Mouse (Mus musculus) neural tube, embryonic 13.5 days (tissue): ENCODE measurements at regions not wholly inside any gene's neighbourhood (a gene's known extent, or its start where the extent isn't known, plus 50 kb on each side); places are given as distances from the start of the nearest gene placed in this dataset.

Experiments
- ATAC-seq: fragments of 200-750 bp; cut with Nextera tagmentation; 2 replicates; pipeline ENCODE4 v1.8.0; 2017; ENCODE audit warnings: low read depth, mild to moderate bottlenecking, moderate TSS enrichment, moderate library complexity
- H3K27ac ChIP-seq: fragments of 300-500 bp; sonication (generic); replicated peaks from 2 replicates; pipeline ENCODE4 v1.5.1; 2015; ENCODE audit warnings: moderate library complexity, mild to moderate bottlenecking, inconsistent platforms
- H3K27me3 ChIP-seq: fragments of 300-500 bp; sonication (generic); 2 replicates; pipeline ENCODE4 v1.6.1; 2015; ENCODE audit warnings: mild to moderate bottlenecking, inconsistent platforms
- H3K36me3 ChIP-seq: fragments of 300-500 bp; sonication (generic); 2 replicates; pipeline ENCODE4 v1.6.1; 2015; ENCODE audit warnings: mild to moderate bottlenecking, inconsistent platforms
- H3K4me1 ChIP-seq: fragments of 300-500 bp; sonication (generic); replicated peaks from 2 replicates; pipeline ENCODE4 v1.6.1; 2015; ENCODE audit warnings: inconsistent platforms
- H3K4me2 ChIP-seq: fragments of 300-500 bp; sonication (generic); 2 replicates; pipeline ENCODE4 v1.6.1; 2015; ENCODE audit warnings: inconsistent platforms, mild to moderate bottlenecking, moderate library complexity
- H3K4me3 ChIP-seq: fragments of 300-500 bp; sonication (generic); 2 replicates; pipeline ENCODE4 v1.5.1; 2015; ENCODE audit warnings: mild to moderate bottlenecking, inconsistent platforms
- H3K9ac ChIP-seq: fragments of 300-500 bp; sonication (generic); 2 replicates; pipeline ENCODE4 v1.6.1; 2015; ENCODE audit warnings: moderate library complexity, mild to moderate bottlenecking, inconsistent platforms
- H3K9me3 ChIP-seq: fragments of 300-500 bp; sonication (generic); 2 replicates; pipeline ENCODE4 v1.6.1; 2016; ENCODE audit warnings: inconsistent platforms
- WGBS: fragments of 180-500 bp; shearing (Covaris S2); methylation state at CpG from one replicate; pipeline ENCODE4 v1.1.7; 2015; 5-methylcytosine and 5-hydroxymethylcytosine counted together

DNA sequence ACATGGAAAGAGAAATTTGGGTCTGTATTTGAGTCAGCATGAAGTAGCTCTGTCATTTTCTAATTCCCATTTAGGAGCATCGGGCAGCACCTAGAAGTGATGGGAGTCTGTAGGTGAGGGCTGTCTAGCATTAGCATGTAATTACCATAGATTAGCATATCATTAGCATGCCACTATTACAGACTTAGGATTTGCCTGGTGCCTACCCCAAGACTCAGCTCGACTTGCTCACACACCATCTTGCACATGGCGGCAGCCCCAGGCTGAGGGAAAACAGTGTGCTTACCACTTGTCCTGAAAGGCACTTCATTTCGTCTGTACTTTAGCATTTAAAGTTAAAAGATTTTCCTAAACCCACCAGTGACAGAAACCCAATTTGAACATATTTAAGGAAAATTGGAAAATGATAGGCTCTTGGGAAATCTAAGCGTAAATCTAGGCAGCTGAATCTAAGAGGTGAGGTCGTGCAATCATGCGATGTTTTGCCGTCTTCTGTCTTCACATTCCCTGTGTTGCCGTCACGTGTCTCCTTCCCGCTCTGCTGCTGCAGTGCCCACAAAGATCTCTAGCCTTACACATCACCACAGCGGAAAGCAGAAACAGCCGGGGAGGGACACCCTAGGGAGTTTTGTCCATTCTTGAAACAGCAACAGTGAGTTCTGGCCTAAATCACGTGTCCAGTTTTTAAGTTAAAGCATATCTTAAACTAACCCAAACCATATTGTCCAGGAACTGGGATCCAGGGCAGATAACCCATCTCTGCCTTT is 101.2 kb upstream of the Tsc22d1 start:
- 0 out of 2 replicates have a peak, but pooled peaks cover 4% of the 10 kb centered on the region for H3K9me3 ChIP-seq
- no peak overlapping the region for H3K9ac ChIP-seq
- H3K4me1 ChIP-seq = peaks cover 16% of the 10 kb centered on the region
- H3K27ac ChIP-seq = no peak overlapping the region
- H3K4me3 ChIP-seq = no peak overlapping the region
- H3K36me3 ChIP-seq = no peaks in the 10 kb centered on the region
- no peak overlapping the region for H3K4me2 ChIP-seq
- ATAC-seq = peak; percentile 82
- no peaks in the 10 kb centered on the region for H3K27me3 ChIP-seq
- 63% methylated on average over 14 of the region's 14 CpGs for WGBS

DNA sequence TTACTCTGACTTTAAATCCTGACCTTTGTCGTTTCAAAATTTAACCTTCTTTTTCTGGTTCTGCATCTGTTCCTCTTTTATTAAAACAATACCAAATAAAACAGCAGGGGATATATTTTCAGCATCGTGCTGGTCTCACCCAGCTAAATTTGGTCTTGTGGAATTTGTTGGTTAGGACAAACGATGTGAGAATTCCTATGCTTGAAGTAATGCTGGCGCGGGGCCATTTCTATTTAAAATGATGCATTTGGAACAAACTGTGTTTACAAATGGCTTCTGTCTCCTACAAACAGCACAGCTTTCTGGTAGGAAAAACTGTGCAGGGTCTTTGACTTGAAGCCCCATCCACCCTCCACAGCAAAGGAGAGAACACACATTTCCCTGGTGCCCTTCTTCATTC is 96.3 kb upstream of the Tsc22d1 start:
- H3K27me3 ChIP-seq = no peaks in the 10 kb centered on the region
- H3K9me3 ChIP-seq = 0 out of 2 replicates have a peak, but pooled peaks cover 4% of the 10 kb centered on the region
- WGBS = 76% methylated on average over 5 of the region's 5 CpGs
- ATAC-seq = no peak
- peaks cover 9% of the 10 kb centered on the region for H3K4me1 ChIP-seq
- no peak overlapping the region for H3K4me3 ChIP-seq
- no peak overlapping the region for H3K9ac ChIP-seq
- H3K36me3 ChIP-seq = no peaks in the 10 kb centered on the region
- no peak overlapping the region for H3K4me2 ChIP-seq
- no peak overlapping the region for H3K27ac ChIP-seq

DNA sequence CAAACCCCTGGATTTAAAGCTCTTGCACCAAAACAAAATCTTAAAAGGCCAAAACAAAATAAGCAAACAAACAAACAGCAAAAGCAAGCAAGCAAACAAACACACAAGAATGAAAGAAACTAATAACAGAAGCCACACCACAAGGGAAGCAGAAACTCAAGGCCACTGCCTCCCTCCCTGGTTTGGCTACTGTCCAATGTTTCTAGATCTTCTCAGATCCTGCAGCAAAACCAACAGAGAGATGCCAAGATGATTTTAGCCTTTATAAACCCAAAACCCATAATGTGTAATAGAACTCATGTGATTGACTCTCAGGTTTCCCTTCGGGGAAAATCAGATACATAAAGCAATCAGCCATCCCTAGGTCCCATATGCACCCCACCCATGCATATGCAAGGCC is 90.5 kb upstream of the Tsc22d1 start:
- H3K9me3 ChIP-seq = no peaks in the 10 kb centered on the region
- no peak for ATAC-seq
- H3K27ac ChIP-seq = no peak overlapping the region
- no peaks in the 10 kb centered on the region for H3K4me1 ChIP-seq
- no peak overlapping the region for H3K4me3 ChIP-seq
- H3K27me3 ChIP-seq = no peaks in the 10 kb centered on the region
- no peak overlapping the region for H3K4me2 ChIP-seq
- WGBS = 79% methylated on average over 1 of the region's 1 CpGs
- H3K9ac ChIP-seq = no peak overlapping the region
- H3K36me3 ChIP-seq = no peaks in the 10 kb centered on the region

DNA sequence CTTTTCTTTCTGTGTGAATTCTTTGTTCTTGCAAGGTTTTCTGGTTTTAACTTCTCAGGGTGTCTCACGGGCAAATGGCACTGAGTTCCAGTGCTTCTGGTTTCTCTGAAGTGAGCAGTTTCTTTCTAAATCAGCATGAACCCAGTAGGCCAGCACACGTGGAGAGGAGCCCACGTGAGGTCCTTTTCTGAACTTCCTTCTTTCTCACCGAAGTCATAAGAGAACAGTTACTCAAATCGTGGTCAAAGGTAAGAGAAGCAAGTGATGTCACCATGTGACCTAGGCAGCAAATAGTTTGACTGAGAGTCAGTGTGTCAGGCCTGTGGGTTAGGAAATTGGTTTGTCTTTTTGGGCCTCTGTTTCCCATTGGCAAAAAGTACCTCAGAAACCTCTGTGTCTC is 84.8 kb upstream of the Tsc22d1 start:
- Histone ChIP-seq H3K36me3 (no peaks in the 10 kb centered on the region), H3K4me3 (no peak overlapping the region), H3K27me3 (no peaks in the 10 kb centered on the region), H3K9ac (no peak overlapping the region), H3K4me2 (no peak overlapping the region), H3K27ac (no peak overlapping the region), H3K4me1 (peaks cover 15% of the 10 kb centered on the region), H3K9me3 (no peaks in the 10 kb centered on the region)
- no peak for ATAC-seq
- 79% methylated on average over 5 of the region's 5 CpGs for WGBS

DNA sequence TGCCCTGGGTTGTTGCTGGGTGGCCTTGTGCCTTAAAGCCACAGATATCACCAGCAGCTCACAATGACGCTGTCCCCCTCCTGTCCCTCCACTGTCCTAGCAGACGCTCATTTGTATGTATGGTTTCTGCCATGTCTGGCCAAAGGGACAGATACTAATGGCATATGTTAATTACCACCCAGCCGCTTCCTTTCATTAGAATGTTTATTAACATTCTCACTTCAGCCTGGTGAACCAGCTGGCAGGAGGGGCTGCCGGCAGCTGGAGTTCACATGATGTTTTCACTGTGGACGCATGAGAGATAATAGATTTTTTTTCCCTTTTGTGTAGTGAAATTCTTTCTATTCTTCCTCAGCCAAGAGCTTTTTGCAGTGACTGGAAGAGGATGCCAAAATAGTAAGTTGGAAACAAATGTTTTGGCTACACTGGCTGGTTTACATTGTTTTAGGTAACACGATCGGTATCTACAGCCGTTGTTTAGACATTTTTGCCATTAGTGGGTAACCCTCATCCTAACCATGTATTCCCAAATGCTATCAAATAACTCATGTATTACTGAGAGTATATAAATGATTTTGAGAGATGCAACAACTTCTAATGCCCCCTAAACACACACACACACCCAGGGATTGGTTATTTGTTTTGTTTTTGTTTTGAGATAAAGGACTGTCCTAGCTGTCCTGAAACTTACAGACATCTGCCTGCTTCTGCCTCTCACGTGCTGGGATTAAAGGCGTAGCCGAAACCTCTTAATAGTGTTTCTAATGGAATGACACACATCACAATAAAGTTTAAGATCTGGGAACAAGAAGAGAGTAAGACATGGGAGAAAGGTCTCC is 83.0 kb upstream of the Tsc22d1 start:
- no peaks in the 10 kb centered on the region for H3K36me3 ChIP-seq
- H3K4me1 ChIP-seq = peaks cover 15% of the 10 kb centered on the region
- no peak overlapping the region for H3K9ac ChIP-seq
- 27% methylated on average over 11 of the region's 11 CpGs for WGBS
- H3K27ac ChIP-seq = peak overlapping the region; percentile 71
- H3K27me3 ChIP-seq = no peaks in the 10 kb centered on the region
- H3K4me3 ChIP-seq = no peak overlapping the region
- ATAC-seq = peak; percentile 93
- peak overlapping the region; percentile 40 for H3K4me2 ChIP-seq
- no peaks in the 10 kb centered on the region for H3K9me3 ChIP-seq

DNA sequence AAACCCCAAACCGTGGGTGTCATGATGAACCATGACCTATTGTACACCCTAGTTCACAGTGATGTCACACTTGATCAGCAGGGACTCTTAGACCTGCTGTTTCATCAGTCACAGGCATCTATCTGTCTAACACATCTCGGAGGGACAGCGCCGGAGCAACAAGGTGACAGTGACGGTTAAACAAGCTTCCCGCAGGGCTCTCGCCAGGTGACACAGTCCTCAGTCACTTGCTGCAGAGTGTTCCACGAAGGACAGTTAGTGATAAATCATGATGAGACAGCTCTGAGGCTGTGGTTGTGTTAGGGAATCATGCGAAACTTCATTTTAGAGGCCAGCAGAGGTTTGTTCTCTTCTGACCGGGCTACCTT is 82.4 kb upstream of the Tsc22d1 start:
- no peaks in the 10 kb centered on the region for H3K27me3 ChIP-seq
- peak; percentile 38; the same call in 1 of the 2 replicates for ATAC-seq
- peak overlapping the region; percentile 71; the same call in 1 of the 2 replicates for H3K27ac ChIP-seq
- 31% methylated on average over 10 of the region's 10 CpGs for WGBS
- no peak overlapping the region for H3K4me2 ChIP-seq
- no peak overlapping the region for H3K9ac ChIP-seq
- no peak overlapping the region for H3K4me3 ChIP-seq
- H3K4me1 ChIP-seq = peaks cover 15% of the 10 kb centered on the region
- no peaks in the 10 kb centered on the region for H3K9me3 ChIP-seq
- H3K36me3 ChIP-seq = no peaks in the 10 kb centered on the region

DNA sequence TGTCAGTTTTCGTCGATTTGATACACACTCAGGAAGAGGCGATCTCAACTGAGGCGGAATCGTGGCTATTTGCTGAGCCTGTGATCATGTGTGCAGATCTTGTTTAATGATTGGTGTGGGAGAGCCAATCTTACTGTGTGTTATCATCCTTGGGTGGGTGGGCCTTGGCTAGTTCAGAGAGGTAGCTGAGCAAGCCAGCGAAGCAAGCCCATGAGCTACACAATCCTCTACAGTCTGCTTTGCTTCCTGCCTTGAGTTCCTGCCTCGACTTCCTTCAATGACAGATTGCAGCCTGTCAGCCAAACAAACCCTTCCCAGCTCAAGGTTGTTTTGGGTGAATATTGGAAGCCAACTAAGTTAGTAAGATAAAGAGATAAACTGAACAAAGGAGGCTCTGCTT is 74.0 kb upstream of the Tsc22d1 start:
- H3K9me3 ChIP-seq = no peaks in the 10 kb centered on the region
- WGBS = 92% methylated on average over 7 of the region's 7 CpGs
- H3K4me1 ChIP-seq = no peaks in the 10 kb centered on the region
- H3K27me3 ChIP-seq = no peaks in the 10 kb centered on the region
- H3K9ac ChIP-seq = no peak overlapping the region
- no peaks in the 10 kb centered on the region for H3K36me3 ChIP-seq
- no peak overlapping the region for H3K27ac ChIP-seq
- ATAC-seq = no peak
- H3K4me3 ChIP-seq = no peak overlapping the region
- no peak overlapping the region for H3K4me2 ChIP-seq

DNA sequence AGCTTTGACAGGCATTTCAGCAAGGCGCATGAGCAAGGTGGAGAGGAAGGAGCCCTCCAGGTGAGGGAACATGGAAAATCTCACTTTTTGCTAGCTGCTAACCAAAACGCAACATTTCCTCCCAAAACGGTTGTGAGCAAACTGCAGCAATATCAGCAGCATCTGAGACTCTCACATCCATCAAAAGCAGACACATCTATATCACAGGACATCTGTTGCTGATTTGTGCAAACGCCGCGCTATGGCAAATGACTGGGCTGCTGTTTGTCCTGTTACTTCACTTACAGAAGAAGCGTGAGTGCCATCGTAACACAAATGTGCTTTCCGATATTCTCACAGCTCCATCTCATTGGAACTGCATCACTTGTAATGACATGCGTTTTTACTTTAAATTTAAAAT is 73.5 kb upstream of the Tsc22d1 start:
- H3K27ac ChIP-seq = no peak overlapping the region
- 83% methylated on average over 10 of the region's 10 CpGs for WGBS
- H3K36me3 ChIP-seq = no peaks in the 10 kb centered on the region
- no peaks in the 10 kb centered on the region for H3K9me3 ChIP-seq
- no peak overlapping the region for H3K4me3 ChIP-seq
- no peak for ATAC-seq
- no peaks in the 10 kb centered on the region for H3K4me1 ChIP-seq
- no peaks in the 10 kb centered on the region for H3K27me3 ChIP-seq
- H3K9ac ChIP-seq = no peak overlapping the region
- H3K4me2 ChIP-seq = no peak overlapping the region

DNA sequence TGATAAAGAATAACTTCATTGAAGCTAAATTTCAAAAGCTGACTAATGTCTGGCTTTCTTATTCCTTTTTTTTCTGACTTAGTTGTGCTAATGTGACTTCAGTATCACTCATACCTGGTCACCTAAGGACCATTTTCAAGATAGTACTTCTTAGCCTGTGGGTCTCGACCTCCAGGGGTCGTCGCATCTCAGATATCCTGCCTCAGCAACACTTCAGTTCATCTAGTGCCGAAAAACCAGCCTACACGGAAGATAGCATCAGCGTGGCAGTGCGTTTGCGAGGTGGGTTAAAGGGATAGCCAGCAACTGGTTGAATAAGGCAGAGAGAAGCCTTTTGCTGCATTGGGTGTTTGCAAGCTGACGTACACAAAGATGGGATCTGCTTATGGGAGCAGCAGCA is 62.9 kb upstream of the Tsc22d1 start:
- H3K4me1 ChIP-seq = no peaks in the 10 kb centered on the region
- H3K27me3 ChIP-seq = no peaks in the 10 kb centered on the region
- WGBS = 77% methylated on average over 9 of the region's 9 CpGs
- no peak overlapping the region for H3K9ac ChIP-seq
- H3K9me3 ChIP-seq = 0 out of 2 replicates have a peak, but pooled peaks cover 3% of the 10 kb centered on the region
- ATAC-seq = no peak
- no peaks in the 10 kb centered on the region for H3K36me3 ChIP-seq
- H3K4me3 ChIP-seq = no peak overlapping the region
- H3K4me2 ChIP-seq = no peak overlapping the region
- H3K27ac ChIP-seq = no peak overlapping the region

DNA sequence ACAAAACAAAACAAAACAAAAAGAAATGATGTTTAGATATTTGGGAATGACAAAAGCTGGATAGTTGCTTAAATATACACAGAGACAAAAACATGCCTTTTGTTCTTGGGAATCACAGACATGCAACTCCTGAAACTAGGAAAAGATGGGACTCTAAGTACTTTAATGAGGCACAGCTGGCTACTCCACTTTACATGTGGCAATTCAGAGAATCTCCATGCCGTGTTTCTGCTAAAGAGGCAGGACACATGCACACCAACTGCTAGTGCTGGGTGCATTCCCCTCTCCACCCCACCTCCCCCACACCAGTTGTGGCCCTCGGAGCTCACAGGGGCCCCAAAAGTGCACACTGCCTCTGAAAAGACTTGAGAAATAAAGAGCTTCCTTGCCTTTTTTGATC is 58.6 kb upstream of the Tsc22d1 start:
- Histone ChIP-seq H3K4me2 (no peak overlapping the region), H3K4me1 (no peaks in the 10 kb centered on the region), H3K9me3 (no peaks in the 10 kb centered on the region), H3K27me3 (no peaks in the 10 kb centered on the region), H3K4me3 (no peak overlapping the region), H3K27ac (no peak overlapping the region), H3K9ac (no peak overlapping the region), H3K36me3 (no peaks in the 10 kb centered on the region)
- ATAC-seq = no peak
- 60% methylated on average over 2 of the region's 2 CpGs for WGBS

DNA sequence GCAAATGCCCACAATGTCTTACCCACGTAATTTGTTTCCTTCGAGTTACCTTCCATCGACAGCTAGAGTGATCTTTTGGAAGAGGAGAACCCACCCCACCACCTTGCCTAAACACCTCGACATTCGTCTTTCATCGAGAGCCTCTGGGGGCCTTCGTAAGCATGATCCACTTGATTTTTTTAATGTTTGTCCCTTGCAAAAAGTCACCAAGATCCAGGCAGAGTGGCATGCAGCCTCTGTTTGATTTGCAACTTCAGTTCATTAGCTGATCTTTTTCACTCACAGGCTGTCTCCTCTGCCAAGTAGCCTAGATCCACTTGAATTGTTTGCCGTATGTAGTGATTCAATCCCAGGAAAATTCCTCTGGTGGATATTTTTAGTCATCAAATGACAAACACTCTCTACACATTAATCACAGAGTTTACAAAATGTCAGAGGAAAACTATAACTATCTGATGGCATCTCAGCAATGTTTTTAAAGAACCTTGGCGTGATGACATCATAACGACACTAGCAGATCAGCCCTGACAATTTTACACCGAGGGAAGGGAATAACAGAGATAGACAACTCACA is 54.8 kb upstream of the Tsc22d1 start:
- H3K9me3 ChIP-seq = 0 out of 2 replicates have a peak, but pooled peaks cover 3% of the 10 kb centered on the region
- H3K27ac ChIP-seq = no peak overlapping the region
- WGBS = 93% methylated on average over 11 of the region's 11 CpGs
- H3K4me2 ChIP-seq = no peak overlapping the region
- no peak overlapping the region for H3K4me3 ChIP-seq
- ATAC-seq = no peak
- no peaks in the 10 kb centered on the region for H3K4me1 ChIP-seq
- no peak overlapping the region for H3K9ac ChIP-seq
- no peaks in the 10 kb centered on the region for H3K27me3 ChIP-seq
- no peaks in the 10 kb centered on the region for H3K36me3 ChIP-seq

DNA sequence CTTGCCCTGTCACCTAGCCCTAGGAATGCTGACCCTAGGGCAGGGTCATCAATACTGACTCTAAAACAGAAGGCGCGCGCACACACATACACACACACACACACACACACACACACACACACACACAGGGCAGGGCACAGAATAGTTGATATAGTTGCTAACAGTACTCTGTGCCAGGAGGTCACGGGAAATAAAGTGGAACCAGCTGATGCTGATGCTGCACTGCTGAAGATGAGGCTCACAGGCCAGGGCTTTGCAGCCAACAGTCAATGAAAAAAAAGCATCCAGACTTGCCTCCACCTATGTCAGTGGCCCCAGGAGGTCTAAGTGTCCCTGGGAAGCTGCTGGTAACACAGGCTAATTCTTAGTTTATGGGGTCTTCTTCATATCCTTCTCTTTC is 50.7 kb upstream of the Tsc22d1 start:
- WGBS = 95% methylated on average over 4 of the region's 4 CpGs
- Histone ChIP-seq H3K9ac (no peak overlapping the region), H3K9me3 (0 out of 2 replicates have a peak, but pooled peaks cover 3% of the 10 kb centered on the region), H3K4me1 (no peaks in the 10 kb centered on the region), H3K36me3 (no peaks in the 10 kb centered on the region), H3K4me2 (no peak overlapping the region), H3K27ac (no peak overlapping the region), H3K27me3 (no peaks in the 10 kb centered on the region), H3K4me3 (no peak overlapping the region)
- no peak for ATAC-seq
